Mouse (Mus musculus): ENCODE results near the gene Dysf. TPM values are rescaled to one million over a fixed set of nuclear protein-coding genes. Genes with fewer than 3 reads are reported as not detected.

The Dysf gene
- polyA plus RNA-seq, 2 experiments = 13.2 to 16.5 TPM

- Histone ChIP-seq H3K4me2 (replicated peaks; ENCODE audit: low read depth, low read length, severe bottlenecking) (no peak overlapping the region), H3K4me3 (replicated peaks; ENCODE audit: low read length) (no peak overlapping the region), H3K36me3 (ENCODE audit: control insufficient read depth, insufficient read depth, low read length) (no peaks in the 10 kb centered on the region), H3K9ac (ENCODE audit: low read depth, low read length, severe bottlenecking) (no peak overlapping the region), H3K4me1 (ENCODE audit: control insufficient read depth, insufficient read depth, low read length) (peaks cover 24% of the 10 kb centered on the region), H3K27me3 (ENCODE audit: control insufficient read depth, insufficient read depth, low read length) (no peaks in the 10 kb centered on the region), H3K27ac (replicated peaks; ENCODE audit: low read depth, low read length) (no peak overlapping the region), H3K9me3 (ENCODE audit: control insufficient read depth, low read length) (no peaks in the 10 kb centered on the region)
- DNase-seq (ENCODE audit: low spot score) (no peak), ATAC-seq (ENCODE audit: low FRiP score, low read depth) (no peak)
- TF ChIP-seq POLR2A (IDR thresholded peaks at IDR 0.05; ENCODE audit: borderline replicate concordance, extremely low read depth, insufficient read depth, insufficient read length) = no peak
- WGBS = 15% methylated on average over 4 of the region's 4 CpGs
These were observed 216.5 kb downstream of the Dysf start for GRCm38 (mm10) chr6:84224861-84225260.

- Histone ChIP-seq H3K27me3 (ENCODE audit: control insufficient read depth, insufficient read depth, low read length) (no peaks in the 10 kb centered on the region), H3K4me3 (replicated peaks; ENCODE audit: low read length) (no peak overlapping the region), H3K4me1 (ENCODE audit: control insufficient read depth, insufficient read depth, low read length) (peaks cover 30% of the 10 kb centered on the region), H3K27ac (replicated peaks; ENCODE audit: low read depth, low read length) (no peak overlapping the region), H3K9me3 (ENCODE audit: control insufficient read depth, low read length) (no peaks in the 10 kb centered on the region), H3K9ac (ENCODE audit: low read depth, low read length, severe bottlenecking) (no peak overlapping the region), H3K4me2 (replicated peaks; ENCODE audit: low read depth, low read length, severe bottlenecking) (no peak overlapping the region), H3K36me3 (ENCODE audit: control insufficient read depth, insufficient read depth, low read length) (no peaks in the 10 kb centered on the region)
- 61% methylated on average over 6 of the region's 6 CpGs for WGBS
- no peak for DNase-seq (ENCODE audit: low spot score)
- ATAC-seq (ENCODE audit: low FRiP score, low read depth) = no peak
- no peak for TF ChIP-seq POLR2A (IDR thresholded peaks at IDR 0.05; ENCODE audit: borderline replicate concordance, extremely low read depth, insufficient read depth, insufficient read length)
These were observed 217.2 kb downstream of the Dysf start for GRCm38 (mm10) chr6:84225587-84225986.

GRCm38 (mm10) chr6:84228196-84228595 lies 219.8 kb downstream of the Dysf start:
- Histone ChIP-seq H3K9ac (ENCODE audit: low read depth, low read length, severe bottlenecking) (no peak overlapping the region), H3K27me3 (ENCODE audit: control insufficient read depth, insufficient read depth, low read length) (no peaks in the 10 kb centered on the region), H3K9me3 (ENCODE audit: control insufficient read depth, low read length) (no peaks in the 10 kb centered on the region), H3K4me3 (replicated peaks; ENCODE audit: low read length) (no peak overlapping the region), H3K27ac (replicated peaks; ENCODE audit: low read depth, low read length) (no peak overlapping the region), H3K4me2 (replicated peaks; ENCODE audit: low read depth, low read length, severe bottlenecking) (no peak overlapping the region), H3K36me3 (ENCODE audit: control insufficient read depth, insufficient read depth, low read length) (no peaks in the 10 kb centered on the region), H3K4me1 (ENCODE audit: control insufficient read depth, insufficient read depth, low read length) (peaks cover 50% of the 10 kb centered on the region)
- 60% methylated on average over 4 of the region's 4 CpGs for WGBS
- no peak for TF ChIP-seq POLR2A (IDR thresholded peaks at IDR 0.05; ENCODE audit: borderline replicate concordance, extremely low read depth, insufficient read depth, insufficient read length)
- ATAC-seq (ENCODE audit: low FRiP score, low read depth) (no peak), DNase-seq (ENCODE audit: low spot score) (no peak)

- 0 out of 2 replicates have a peak, but pooled peaks have one; percentile 17 for ATAC-seq (ENCODE audit: low FRiP score, low read depth)
- Histone ChIP-seq H3K4me2 (replicated peaks; ENCODE audit: low read depth, low read length, severe bottlenecking) (no peak overlapping the region), H3K36me3 (ENCODE audit: control insufficient read depth, insufficient read depth, low read length) (no peaks in the 10 kb centered on the region), H3K27me3 (ENCODE audit: control insufficient read depth, insufficient read depth, low read length) (no peaks in the 10 kb centered on the region), H3K9ac (ENCODE audit: low read depth, low read length, severe bottlenecking) (no peak overlapping the region), H3K4me1 (ENCODE audit: control insufficient read depth, insufficient read depth, low read length) (peaks cover 54% of the 10 kb centered on the region), H3K27ac (replicated peaks; ENCODE audit: low read depth, low read length) (no peak overlapping the region), H3K9me3 (ENCODE audit: control insufficient read depth, low read length) (no peaks in the 10 kb centered on the region), H3K4me3 (replicated peaks; ENCODE audit: low read length) (no peak overlapping the region)
- no peak for TF ChIP-seq POLR2A (IDR thresholded peaks at IDR 0.05; ENCODE audit: borderline replicate concordance, extremely low read depth, insufficient read depth, insufficient read length)
- DNase-seq (ENCODE audit: low spot score) = no peak
- 17% methylated on average over 5 of the region's 5 CpGs for WGBS
These were observed 220.4 kb downstream of the Dysf start for GRCm38 (mm10) chr6:84228786-84229185.

- peaks cover 60% of the 10 kb centered on the region for H3K4me1 ChIP-seq (ENCODE audit: control insufficient read depth, insufficient read depth, low read length)
- H3K4me3 ChIP-seq (replicated peaks; ENCODE audit: low read length) = no peak overlapping the region
- H3K9ac ChIP-seq (ENCODE audit: low read depth, low read length, severe bottlenecking) = no peak overlapping the region
- WGBS = 29% methylated on average over 7 of the region's 7 CpGs
- H3K36me3 ChIP-seq (ENCODE audit: control insufficient read depth, insufficient read depth, low read length) = no peaks in the 10 kb centered on the region
- no peaks in the 10 kb centered on the region for H3K9me3 ChIP-seq (ENCODE audit: control insufficient read depth, low read length)
- H3K4me2 ChIP-seq (replicated peaks; ENCODE audit: low read depth, low read length, severe bottlenecking) = no peak overlapping the region
- no peak overlapping the region for H3K27ac ChIP-seq (replicated peaks; ENCODE audit: low read depth, low read length)
- ATAC-seq (ENCODE audit: low FRiP score, low read depth) (no peak), DNase-seq (ENCODE audit: low spot score) (no peak)
- no peaks in the 10 kb centered on the region for H3K27me3 ChIP-seq (ENCODE audit: control insufficient read depth, insufficient read depth, low read length)
- TF ChIP-seq POLR2A (IDR thresholded peaks at IDR 0.05; ENCODE audit: borderline replicate concordance, extremely low read depth, insufficient read depth, insufficient read length) = no peak
These were observed 221.3 kb downstream of the Dysf start for GRCm38 (mm10) chr6:84229739-84230138.

- DNase-seq (ENCODE audit: low spot score) = peak; percentile 66
These were observed 222.7 kb downstream of the Dysf start for GRCm38 (mm10) chr6:84231108-84231507.

More at GRCm38 (mm10) chr6:84231108-84231507, 222.7 kb downstream of the Dysf start:
- Histone ChIP-seq H3K4me2 (replicated peaks; ENCODE audit: low read depth, low read length, severe bottlenecking) (no peak overlapping the region), H3K36me3 (ENCODE audit: control insufficient read depth, insufficient read depth, low read length) (no peaks in the 10 kb centered on the region), H3K27me3 (ENCODE audit: control insufficient read depth, insufficient read depth, low read length) (no peaks in the 10 kb centered on the region), H3K27ac (replicated peaks; ENCODE audit: low read depth, low read length) (no peak overlapping the region), H3K4me1 (ENCODE audit: control insufficient read depth, insufficient read depth, low read length) (peaks cover 49% of the 10 kb centered on the region), H3K4me3 (replicated peaks; ENCODE audit: low read length) (no peak overlapping the region), H3K9ac (ENCODE audit: low read depth, low read length, severe bottlenecking) (no peak overlapping the region), H3K9me3 (ENCODE audit: control insufficient read depth, low read length) (no peaks in the 10 kb centered on the region)
- WGBS = 19% methylated on average over 7 of the region's 7 CpGs
- TF ChIP-seq POLR2A (IDR thresholded peaks at IDR 0.05; ENCODE audit: borderline replicate concordance, extremely low read depth, insufficient read depth, insufficient read length) = no peak
- peak; percentile 51 for ATAC-seq (ENCODE audit: low FRiP score, low read depth)
